Mouse (Mus musculus): ENCODE results near the gene F2rl1. TPM values are rescaled to one million over a fixed set of nuclear protein-coding genes. Genes with fewer than 3 reads are reported as not detected.

The F2rl1 gene
- polyA plus RNA-seq (2015; fragmentation: Nextera tagmentation; extraction: Ambion mirVana) = 0.58 and 0.68 TPM in 2 replicates

DNA sequence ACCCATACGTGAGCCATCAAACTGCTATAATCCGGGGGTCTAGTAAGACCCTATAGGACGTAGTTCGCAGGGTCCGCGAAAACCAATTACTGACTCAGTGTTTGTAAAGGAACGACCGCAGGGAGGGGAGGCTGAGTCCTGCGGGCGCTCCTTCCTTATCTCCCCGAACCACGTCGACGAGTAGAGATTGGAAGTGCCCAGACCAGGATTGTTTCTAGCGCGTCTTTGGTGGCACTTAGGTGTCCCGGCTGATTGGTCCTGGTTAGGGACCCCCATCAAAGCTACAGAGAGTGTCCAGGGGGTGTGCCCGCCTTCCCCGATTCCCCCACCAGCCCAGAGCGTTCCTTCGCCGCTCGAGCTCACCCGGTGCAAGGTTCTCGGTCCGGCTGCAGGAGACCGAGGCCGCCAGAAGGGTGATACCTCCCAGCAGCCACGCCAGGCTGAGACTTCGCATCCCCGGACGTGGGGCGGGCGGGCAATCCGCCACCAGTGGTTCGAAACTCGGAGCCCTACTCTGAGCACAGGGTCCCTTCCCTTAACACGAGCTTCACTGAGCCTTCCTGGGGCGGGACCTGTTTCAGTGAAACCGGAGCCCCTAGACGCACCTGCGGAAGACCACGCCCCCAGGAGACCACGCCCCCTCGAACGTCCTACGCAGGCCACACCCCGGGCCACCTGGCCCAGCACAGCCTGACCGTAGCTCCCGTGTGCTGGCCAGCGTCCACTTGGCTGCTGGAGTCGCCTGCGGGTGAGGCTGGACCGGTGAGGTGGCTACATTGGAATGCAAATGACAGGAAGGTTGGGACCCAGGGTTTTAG, at the start of gene F2rl1:
Gene F2rl1, minus strand, starts transcription at position 554 of the 818 bp plus-strand sequence.
- no peaks in the 10 kb centered on the region for H3K36me3 ChIP-seq (ENCODE audit: control insufficient read depth, insufficient read depth)
- H3K4me1 ChIP-seq (ENCODE audit: control insufficient read depth, low read depth, low read length) = peaks cover 10% of the 10 kb centered on the region
- WGBS (ENCODE audit: insufficient replicate concordance) = 1% methylated on average over 54 of the region's 54 CpGs
- H3K9ac ChIP-seq (ENCODE audit: low read depth, low read length) = peak within 1 kb of the TSS; percentile 30; the same call in 1 of the 2 replicates
- H3K9me3 ChIP-seq (replicated peaks; ENCODE audit: control insufficient read depth, low read length) = no peaks in the 10 kb centered on the region
- H3K4me2 ChIP-seq (ENCODE audit: low read depth, low read length) = peak within 1 kb of the TSS; percentile 71
- no peak within 1 kb of the TSS for H3K27ac ChIP-seq (ENCODE audit: low read length)
- H3K27me3 ChIP-seq (ENCODE audit: control insufficient read depth, insufficient read depth, low read depth, low read length) = peaks cover 52% of the 10 kb centered on the region
- H3K4me3 ChIP-seq (ENCODE audit: low read depth, low read length) = peak within 1 kb of the TSS; percentile 47
- ATAC-seq (ENCODE audit: low read depth) = peak; percentile 87

GRCm38 (mm10) chr13:95570877-95571276, 45.9 kb upstream of the F2rl1 start:
- Histone ChIP-seq H3K9ac (ENCODE audit: low read depth, low read length) (no peak overlapping the region), H3K4me3 (ENCODE audit: low read depth, low read length) (no peak overlapping the region), H3K36me3 (ENCODE audit: control insufficient read depth, insufficient read depth) (no peaks in the 10 kb centered on the region), H3K27me3 (ENCODE audit: control insufficient read depth, insufficient read depth, low read depth, low read length) (no peaks in the 10 kb centered on the region), H3K4me2 (ENCODE audit: low read depth, low read length) (no peak overlapping the region), H3K4me1 (ENCODE audit: control insufficient read depth, low read depth, low read length) (peaks cover 4% of the 10 kb centered on the region; the same call in 1 of the 2 replicates), H3K27ac (ENCODE audit: low read length) (no peak overlapping the region), H3K9me3 (replicated peaks; ENCODE audit: control insufficient read depth, low read length) (no peaks in the 10 kb centered on the region; the same call in 1 of the 2 replicates)
- 80% methylated on average over 4 of the region's 4 CpGs for WGBS (ENCODE audit: insufficient replicate concordance)
- no peak for ATAC-seq (ENCODE audit: low read depth)

GRCm38 (mm10) chr13:95569326-95569725, 44.3 kb upstream of the F2rl1 start:
- no peak for ATAC-seq (ENCODE audit: low read depth)
- H3K9me3 ChIP-seq (replicated peaks; ENCODE audit: control insufficient read depth, low read length) = no peaks in the 10 kb centered on the region; the same call in 1 of the 2 replicates
- no peak overlapping the region for H3K4me3 ChIP-seq (ENCODE audit: low read depth, low read length)
- H3K27ac ChIP-seq (ENCODE audit: low read length) = no peak overlapping the region
- H3K27me3 ChIP-seq (ENCODE audit: control insufficient read depth, insufficient read depth, low read depth, low read length) = no peaks in the 10 kb centered on the region
- no peak overlapping the region for H3K9ac ChIP-seq (ENCODE audit: low read depth, low read length)
- no peak overlapping the region for H3K4me2 ChIP-seq (ENCODE audit: low read depth, low read length)
- peaks cover 4% of the 10 kb centered on the region; the same call in 1 of the 2 replicates for H3K4me1 ChIP-seq (ENCODE audit: control insufficient read depth, low read depth, low read length)
- H3K36me3 ChIP-seq (ENCODE audit: control insufficient read depth, insufficient read depth) = no peaks in the 10 kb centered on the region

GRCm38 (mm10) chr13:95568336-95568735, 43.3 kb upstream of the F2rl1 start:
- H3K36me3 ChIP-seq (ENCODE audit: control insufficient read depth, insufficient read depth) = no peaks in the 10 kb centered on the region
- peaks cover 4% of the 10 kb centered on the region; the same call in 1 of the 2 replicates for H3K4me1 ChIP-seq (ENCODE audit: control insufficient read depth, low read depth, low read length)
- no peak overlapping the region for H3K27ac ChIP-seq (ENCODE audit: low read length)
- no peaks in the 10 kb centered on the region; the same call in 1 of the 2 replicates for H3K9me3 ChIP-seq (replicated peaks; ENCODE audit: control insufficient read depth, low read length)
- no peak overlapping the region for H3K4me2 ChIP-seq (ENCODE audit: low read depth, low read length)
- H3K9ac ChIP-seq (ENCODE audit: low read depth, low read length) = no peak overlapping the region
- H3K27me3 ChIP-seq (ENCODE audit: control insufficient read depth, insufficient read depth, low read depth, low read length) = no peaks in the 10 kb centered on the region
- WGBS (ENCODE audit: insufficient replicate concordance) = 95% methylated on average over 3 of the region's 3 CpGs
- H3K4me3 ChIP-seq (ENCODE audit: low read depth, low read length) = no peak overlapping the region
- no peak for ATAC-seq (ENCODE audit: low read depth)

- H3K4me2 ChIP-seq (ENCODE audit: low read depth, low read length) = no peak overlapping the region
- no peak overlapping the region for H3K4me3 ChIP-seq (ENCODE audit: low read depth, low read length)
- H3K9me3 ChIP-seq (replicated peaks; ENCODE audit: control insufficient read depth, low read length) = no peaks in the 10 kb centered on the region; the same call in 1 of the 2 replicates
- H3K4me1 ChIP-seq (ENCODE audit: control insufficient read depth, low read depth, low read length) = peaks cover 4% of the 10 kb centered on the region; the same call in 1 of the 2 replicates
- no peak overlapping the region for H3K27ac ChIP-seq (ENCODE audit: low read length)
- H3K36me3 ChIP-seq (ENCODE audit: control insufficient read depth, insufficient read depth) = no peaks in the 10 kb centered on the region
- no peaks in the 10 kb centered on the region for H3K27me3 ChIP-seq (ENCODE audit: control insufficient read depth, insufficient read depth, low read depth, low read length)
- 70% methylated on average over 15 of the region's 15 CpGs for WGBS (ENCODE audit: insufficient replicate concordance)
- ATAC-seq (ENCODE audit: low read depth) = peak; percentile 42
- no peak overlapping the region for H3K9ac ChIP-seq (ENCODE audit: low read depth, low read length)
Measured at GRCm38 (mm10) chr13:95566841-95567551, 42.0 kb upstream of the F2rl1 start.

- peak; percentile 70 for ATAC-seq (ENCODE audit: low read depth)
- under 1% methylated on average over 3 of the region's 3 CpGs for WGBS (ENCODE audit: insufficient replicate concordance)
- Histone ChIP-seq H3K36me3 (ENCODE audit: control insufficient read depth, insufficient read depth) (no peaks in the 10 kb centered on the region), H3K4me2 (ENCODE audit: low read depth, low read length) (no peak overlapping the region), H3K9me3 (replicated peaks; ENCODE audit: control insufficient read depth, low read length) (no peaks in the 10 kb centered on the region; the same call in 1 of the 2 replicates), H3K9ac (ENCODE audit: low read depth, low read length) (no peak overlapping the region), H3K27ac (ENCODE audit: low read length) (no peak overlapping the region), H3K27me3 (ENCODE audit: control insufficient read depth, insufficient read depth, low read depth, low read length) (no peaks in the 10 kb centered on the region), H3K4me3 (ENCODE audit: low read depth, low read length) (no peak overlapping the region), H3K4me1 (ENCODE audit: control insufficient read depth, low read depth, low read length) (peaks cover 4% of the 10 kb centered on the region; the same call in 1 of the 2 replicates)
Measured at GRCm38 (mm10) chr13:95563693-95564092, 38.7 kb upstream of the F2rl1 start.

- no peak for ATAC-seq (ENCODE audit: low read depth)
- 48% methylated on average over 10 of the region's 10 CpGs for WGBS (ENCODE audit: insufficient replicate concordance)
Measured at GRCm38 (mm10) chr13:95563066-95563610, 38.1 kb upstream of the F2rl1 start.

DNA sequence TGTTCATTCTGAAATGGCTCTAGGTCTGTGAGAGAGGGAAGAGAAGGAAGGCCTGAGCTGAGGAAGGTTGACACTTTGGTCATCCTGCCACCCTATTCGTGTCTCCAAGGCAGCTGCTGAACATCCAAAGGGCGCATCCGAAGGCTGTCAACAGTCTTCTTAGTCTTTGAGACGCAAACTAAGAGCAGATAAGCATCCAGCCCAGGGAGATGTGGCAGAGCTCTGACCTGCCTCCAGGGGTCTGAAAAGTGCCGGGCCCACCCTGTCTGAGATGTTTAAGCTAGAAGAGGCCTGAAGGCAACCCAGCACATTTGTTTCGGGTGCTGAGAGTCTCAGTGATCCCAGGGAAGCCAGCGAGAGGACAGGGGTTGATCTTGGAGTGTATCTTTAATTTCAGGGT, 32.3 kb upstream of the F2rl1 start:
- H3K27ac ChIP-seq (ENCODE audit: low read length) = no peak overlapping the region
- H3K4me2 ChIP-seq (ENCODE audit: low read depth, low read length) = no peak overlapping the region
- WGBS (ENCODE audit: insufficient replicate concordance) = 71% methylated on average over 7 of the region's 7 CpGs
- H3K36me3 ChIP-seq (ENCODE audit: control insufficient read depth, insufficient read depth) = no peaks in the 10 kb centered on the region
- no peaks in the 10 kb centered on the region for H3K27me3 ChIP-seq (ENCODE audit: control insufficient read depth, insufficient read depth, low read depth, low read length)
- H3K9ac ChIP-seq (ENCODE audit: low read depth, low read length) = no peak overlapping the region
- no peaks in the 10 kb centered on the region for H3K9me3 ChIP-seq (replicated peaks; ENCODE audit: control insufficient read depth, low read length)
- H3K4me3 ChIP-seq (ENCODE audit: low read depth, low read length) = no peak overlapping the region
- ATAC-seq (ENCODE audit: low read depth) = no peak
- no peaks in the 10 kb centered on the region; the same call in 1 of the 2 replicates for H3K4me1 ChIP-seq (ENCODE audit: control insufficient read depth, low read depth, low read length)

More at GRCm38 (mm10) chr13:95563066-95563610, 38.1 kb upstream of the F2rl1 start:
- Histone ChIP-seq H3K4me3 (ENCODE audit: low read depth, low read length) (no peak overlapping the region), H3K9me3 (replicated peaks; ENCODE audit: control insufficient read depth, low read length) (no peaks in the 10 kb centered on the region; the same call in 1 of the 2 replicates), H3K27me3 (ENCODE audit: control insufficient read depth, insufficient read depth, low read depth, low read length) (no peaks in the 10 kb centered on the region), H3K27ac (ENCODE audit: low read length) (no peak overlapping the region), H3K9ac (ENCODE audit: low read depth, low read length) (no peak overlapping the region), H3K36me3 (ENCODE audit: control insufficient read depth, insufficient read depth) (no peaks in the 10 kb centered on the region), H3K4me2 (ENCODE audit: low read depth, low read length) (no peak overlapping the region), H3K4me1 (ENCODE audit: control insufficient read depth, low read depth, low read length) (peaks cover 4% of the 10 kb centered on the region; the same call in 1 of the 2 replicates)

Measured in liver, embryonic 16.5 days (tissue).